Mouse (Mus musculus): Measurements from ENCODE around the gene Ahctf1. TPM values are rescaled to one million over a fixed set of nuclear protein-coding genes. Genes with fewer than 3 reads are reported as not detected.
A peak's percentile ranks its signal among the peaks of the same experiment; 100 is the strongest.
"Not testable (repeated sequence)": the region's sequence is repeated elsewhere in the genome, so short reads cannot be mapped to it uniquely, and the experiment has no call there.

Ahctf1 gene
- polyA plus RNA-seq, 1 experiment from 2014 or later: 33.0 TPM

- WGBS: 83% methylated on average over 4 of the region's 4 CpGs
- Histone ChIP-seq H3K9me3 (no peaks in the 10 kb centered on the region), H3K27me3 (ENCODE audit: poor library complexity, severe bottlenecking) (no peaks in the 10 kb centered on the region), H3K4me1 (no peaks in the 10 kb centered on the region; the same call in 1 of the 2 replicates), H3K27ac (no peak overlapping the region), H3K36me3 (replicated peaks) (no peaks in the 10 kb centered on the region), H3K4me3 (no peak overlapping the region)
- no peak for DNase-seq (ENCODE audit: extremely low spot score, low spot score)
Measured at GRCm38 (mm10) chr1:179828900-179829299, 25.4 kb upstream of the Ahctf1 start.

- DNase-seq (ENCODE audit: extremely low spot score, low spot score): no peak
Measured at GRCm38 (mm10) chr1:179828051-179828450, 24.6 kb upstream of the Ahctf1 start.

GRCm38 (mm10) chr1:179824549-179824948 is 21.1 kb upstream of the Ahctf1 start:
- no peak overlapping the region for H3K27ac ChIP-seq
- no peak for DNase-seq (ENCODE audit: extremely low spot score, low spot score)
- no peak overlapping the region for H3K4me3 ChIP-seq
- H3K27me3 ChIP-seq (ENCODE audit: poor library complexity, severe bottlenecking): no peaks in the 10 kb centered on the region
- 72% methylated on average over 5 of the region's 5 CpGs for WGBS
- no peaks in the 10 kb centered on the region for H3K36me3 ChIP-seq (replicated peaks)
- H3K9me3 ChIP-seq: no peaks in the 10 kb centered on the region; the same call in 1 of the 2 replicates
- no peaks in the 10 kb centered on the region for H3K4me1 ChIP-seq

More at GRCm38 (mm10) chr1:179828051-179828450, 24.6 kb upstream of the Ahctf1 start:
- no peaks in the 10 kb centered on the region for H3K9me3 ChIP-seq
- H3K4me1 ChIP-seq: no peaks in the 10 kb centered on the region; the same call in 1 of the 2 replicates
- no peak overlapping the region for H3K4me3 ChIP-seq
- H3K36me3 ChIP-seq (replicated peaks): no peaks in the 10 kb centered on the region
- no peak overlapping the region for H3K27ac ChIP-seq
- no peaks in the 10 kb centered on the region for H3K27me3 ChIP-seq (ENCODE audit: poor library complexity, severe bottlenecking)
- WGBS: 88% methylated on average over 5 of the region's 5 CpGs

GRCm38 (mm10) chr1:179818490-179819278 is 15.2 kb upstream of the Ahctf1 start:
- not testable (repeated sequence) for H3K27me3 ChIP-seq (ENCODE audit: poor library complexity, severe bottlenecking); H3K27ac ChIP-seq; DNase-seq (ENCODE audit: extremely low spot score, low spot score); H3K9me3 ChIP-seq; H3K36me3 ChIP-seq (replicated peaks); H3K4me3 ChIP-seq; H3K4me1 ChIP-seq
- WGBS: 93% methylated on average over 11 of the region's 11 CpGs

- H3K27ac ChIP-seq: no peak overlapping the region
Measured at GRCm38 (mm10) chr1:179814616-179815015, 11.1 kb upstream of the Ahctf1 start.

GRCm38 (mm10) chr1:179813385-179813784 is 9.9 kb upstream of the Ahctf1 start:
- H3K9me3 ChIP-seq: no peaks in the 10 kb centered on the region
- WGBS: 56% methylated on average over 2 of the region's 2 CpGs
- no peak for DNase-seq (ENCODE audit: extremely low spot score, low spot score)
- no peaks in the 10 kb centered on the region for H3K27me3 ChIP-seq (ENCODE audit: poor library complexity, severe bottlenecking)
- no peaks in the 10 kb centered on the region for H3K36me3 ChIP-seq (replicated peaks)
- no peak overlapping the region for H3K4me3 ChIP-seq
- H3K4me1 ChIP-seq: no peaks in the 10 kb centered on the region
- no peak overlapping the region for H3K27ac ChIP-seq

More at GRCm38 (mm10) chr1:179814616-179815015, 11.1 kb upstream of the Ahctf1 start:
- Histone ChIP-seq H3K36me3 (replicated peaks) (no peaks in the 10 kb centered on the region), H3K9me3 (no peaks in the 10 kb centered on the region), H3K27me3 (ENCODE audit: poor library complexity, severe bottlenecking) (no peaks in the 10 kb centered on the region), H3K4me1 (no peaks in the 10 kb centered on the region), H3K4me3 (no peak overlapping the region)
- DNase-seq (ENCODE audit: extremely low spot score, low spot score): no peak
- WGBS: 86% methylated on average over 2 of the region's 2 CpGs

- no peak for DNase-seq (ENCODE audit: extremely low spot score, low spot score)
- Histone ChIP-seq H3K9me3 (no peaks in the 10 kb centered on the region), H3K36me3 (replicated peaks) (no peaks in the 10 kb centered on the region), H3K4me3 (no peak overlapping the region), H3K27ac (no peak overlapping the region), H3K27me3 (ENCODE audit: poor library complexity, severe bottlenecking) (no peaks in the 10 kb centered on the region), H3K4me1 (peaks cover 5% of the 10 kb centered on the region; the same call in 1 of the 2 replicates)
- 80% methylated on average over 3 of the region's 3 CpGs for WGBS
Measured at GRCm38 (mm10) chr1:179808300-179808699, 4.8 kb upstream of the Ahctf1 start.

- H3K27me3 ChIP-seq (ENCODE audit: poor library complexity, severe bottlenecking): no peaks in the 10 kb centered on the region
- no peak for DNase-seq (ENCODE audit: extremely low spot score, low spot score)
- H3K9me3 ChIP-seq: no peaks in the 10 kb centered on the region
- H3K4me3 ChIP-seq: no peak overlapping the region
- H3K36me3 ChIP-seq (replicated peaks): no peaks in the 10 kb centered on the region
- WGBS: 93% methylated on average over 4 of the region's 4 CpGs
- peaks cover 6% of the 10 kb centered on the region; the same call in 1 of the 2 replicates for H3K4me1 ChIP-seq
- H3K27ac ChIP-seq: no peak overlapping the region
Measured at GRCm38 (mm10) chr1:179807468-179807867, 4.0 kb upstream of the Ahctf1 start.

- Histone ChIP-seq H3K36me3 (replicated peaks) (no peaks in the 10 kb centered on the region), H3K9me3 (no peaks in the 10 kb centered on the region), H3K4me1 (peaks cover 22% of the 10 kb centered on the region), H3K27ac (no peak overlapping the region), H3K4me3 (no peak overlapping the region), H3K27me3 (ENCODE audit: poor library complexity, severe bottlenecking) (no peaks in the 10 kb centered on the region)
- no peak for DNase-seq (ENCODE audit: extremely low spot score, low spot score)
- WGBS: 85% methylated on average over 5 of the region's 5 CpGs
Measured at GRCm38 (mm10) chr1:179805751-179806150, 2.3 kb upstream of the Ahctf1 start.

GRCm38 (mm10) chr1:179804140-179804881 is 831 bp upstream of the Ahctf1 start:
- 39% methylated on average over 11 of the region's 11 CpGs for WGBS
- peaks cover 8% of the 10 kb centered on the region for H3K36me3 ChIP-seq (replicated peaks)
- no peak for DNase-seq (ENCODE audit: extremely low spot score, low spot score)
- peak overlapping the region; percentile 95 for H3K27ac ChIP-seq
- no peaks in the 10 kb centered on the region for H3K9me3 ChIP-seq
- peak overlapping the region; percentile 95 for H3K4me3 ChIP-seq
- no peaks in the 10 kb centered on the region for H3K27me3 ChIP-seq (ENCODE audit: poor library complexity, severe bottlenecking)
- H3K4me1 ChIP-seq: peaks cover 22% of the 10 kb centered on the region

GRCm38 (mm10) chr1:179802610-179803512 is 619 bp downstream of the Ahctf1 start, which contains the start of gene Gm10518:
Gm10518 (plus strand) TSS chr1:179803376.
- H3K4me1 ChIP-seq: peaks cover 22% of the 10 kb centered on the region
- under 1% methylated on average over 94 of the region's 94 CpGs for WGBS
- H3K27ac ChIP-seq: peak within 1 kb of the TSS; percentile 95
- no peaks in the 10 kb centered on the region for H3K27me3 ChIP-seq (ENCODE audit: poor library complexity, severe bottlenecking)
- peak within 1 kb of the TSS; percentile 95 for H3K4me3 ChIP-seq
- no peaks in the 10 kb centered on the region for H3K9me3 ChIP-seq
- peaks cover 22% of the 10 kb centered on the region for H3K36me3 ChIP-seq (replicated peaks)
- DNase-seq (ENCODE audit: extremely low spot score, low spot score): peak; percentile 63

GRCm38 (mm10) chr1:179798794-179799193 is 4.7 kb downstream of the Ahctf1 start:
- no peaks in the 10 kb centered on the region for H3K9me3 ChIP-seq
- H3K36me3 ChIP-seq (replicated peaks): peaks cover 61% of the 10 kb centered on the region
- H3K4me1 ChIP-seq: peaks cover 16% of the 10 kb centered on the region
- DNase-seq (ENCODE audit: extremely low spot score, low spot score): no peak
- no peaks in the 10 kb centered on the region for H3K27me3 ChIP-seq (ENCODE audit: poor library complexity, severe bottlenecking)
- no peak overlapping the region for H3K4me3 ChIP-seq
- no peak overlapping the region for H3K27ac ChIP-seq

All from forebrain, embryonic 10.5 days (tissue).